Mouse (Mus musculus) midbrain, embryonic 11.5 days (tissue): ENCODE data around the gene Psd. TPM values are rescaled to one million over a fixed set of nuclear protein-coding genes. Genes with fewer than 3 reads are reported as not detected.
A peak's percentile ranks its signal among the peaks of the same experiment; 100 is the strongest.

ENCODE experiments used
- ATAC-seq: fragments of 200-750 bp; cut with Nextera tagmentation; 2 replicates; pipeline ENCODE4 v1.8.0; 2017; ENCODE audit warnings: moderate TSS enrichment, moderate library complexity; ENCODE audit not compliant: low FRiP score
- DNase-seq: peaks from one replicate; pipeline ENCODE4 v3.0.0; 2015; ENCODE audit warnings: low spot score; ENCODE audit errors: missing footprints
- H3K27ac ChIP-seq: fragments of 300-500 bp; sonication (generic); 2 replicates; pipeline ENCODE4 v1.5.1; 2014; ENCODE audit warnings: low read depth, low read length
- H3K27me3 ChIP-seq: fragments of 300-500 bp; sonication (generic); 2 replicates; pipeline ENCODE4 v1.6.1; 2014; ENCODE audit warnings: mild to moderate bottlenecking, low read length, moderate library complexity, mixed read lengths; ENCODE audit not compliant: control insufficient read depth, insufficient read depth
- H3K36me3 ChIP-seq: fragments of 300-500 bp; sonication (generic); 2 replicates; pipeline ENCODE4 v1.6.1; 2014; ENCODE audit warnings: mild to moderate bottlenecking, low read length, moderate library complexity, mixed read lengths; ENCODE audit not compliant: control insufficient read depth, insufficient read depth
- H3K4me1 ChIP-seq: fragments of 300-500 bp; sonication (generic); 2 replicates; pipeline ENCODE4 v1.6.1; 2014; ENCODE audit warnings: low read length; ENCODE audit not compliant: control insufficient read depth, insufficient read depth
- H3K4me2 ChIP-seq: fragments of 300-500 bp; sonication (generic); 2 replicates; pipeline ENCODE4 v1.6.1; 2014; ENCODE audit warnings: mild to moderate bottlenecking, moderate library complexity
- H3K4me3 ChIP-seq: fragments of 300-500 bp; sonication (generic); 2 replicates; pipeline ENCODE4 v1.5.1; 2014; ENCODE audit warnings: low read depth, low read length
- H3K9ac ChIP-seq: fragments of 300-500 bp; sonication (generic); 2 replicates; pipeline ENCODE4 v1.6.1; 2014; ENCODE audit warnings: low read length
- H3K9me3 ChIP-seq: fragments of 300-500 bp; sonication (generic); 2 replicates; pipeline ENCODE4 v1.6.1; 2016; ENCODE audit warnings: low read length; ENCODE audit not compliant: control insufficient read depth
- WGBS: fragments of 180-500 bp; shearing (Covaris S2); extraction: QIAGEN DNeasy Blood & Tissue Kit; methylation state at CpG from one replicate; pipeline ENCODE4 v1.1.7; 2014; 5-methylcytosine and 5-hydroxymethylcytosine counted together
- polyA plus RNA-seq: library from polyadenylated mRNA; unstranded; fragments of >200 nt; fragmentation: Nextera tagmentation; extraction: Ambion mirVana; gene quantifications from 2 replicates; pipeline ENCODE4 v1.2.1, GENCODE M21; 2014

The Psd gene
- 10.7 and 11.0 TPM in 2 replicates for polyA plus RNA-seq

- Histone ChIP-seq H3K36me3 (no peaks in the 10 kb centered on the region), H3K9ac (peak within 1 kb of the TSS; percentile 80), H3K4me2 (peak within 1 kb of the TSS; percentile 100), H3K27me3 (peaks cover 15% of the 10 kb centered on the region), H3K4me1 (peaks cover 36% of the 10 kb centered on the region), H3K4me3 (peak within 1 kb of the TSS; percentile 65), H3K27ac (peak within 1 kb of the TSS; percentile 89), H3K9me3 (no peaks in the 10 kb centered on the region)
- DNase-seq (peak; percentile 96), ATAC-seq (no peak)
- WGBS = under 1% methylated on average over 35 of the region's 35 CpGs
Observed at GRCm38 (mm10) chr19:46326756-46327305, at the start of gene Psd. Gene Psd (minus strand): TSS chr19:46327156.

DNA sequence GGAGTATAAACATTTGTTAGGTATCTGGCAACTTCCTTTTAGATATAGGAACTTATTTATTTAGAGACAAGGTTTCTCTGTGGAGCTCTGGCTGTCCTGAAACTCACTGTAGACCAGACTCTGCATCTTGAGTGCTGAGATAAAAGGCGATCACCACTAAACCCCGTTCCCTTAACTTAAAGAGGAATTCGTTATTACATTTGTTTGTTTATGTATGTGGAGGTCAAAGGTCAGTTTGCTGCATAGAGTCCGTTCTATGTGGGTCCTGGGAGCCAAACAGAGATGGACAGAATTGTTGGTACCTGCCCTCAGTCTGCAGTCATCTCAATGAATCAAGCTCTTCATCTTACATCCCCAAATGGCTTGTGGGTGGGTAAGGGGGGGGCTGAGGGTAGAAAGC is 48.9 kb upstream of the Psd start:
- DNase-seq = peak; percentile 83
- Histone ChIP-seq H3K9me3 (no peaks in the 10 kb centered on the region), H3K4me2 (no peak overlapping the region), H3K36me3 (peaks cover 19% of the 10 kb centered on the region), H3K4me3 (no peak overlapping the region), H3K27me3 (no peaks in the 10 kb centered on the region), H3K27ac (no peak overlapping the region), H3K4me1 (no peaks in the 10 kb centered on the region), H3K9ac (no peak overlapping the region)
- ATAC-seq = no peak
- WGBS = 75% methylated on average over 4 of the region's 4 CpGs

GRCm38 (mm10) chr19:46375489-46375888 is 48.5 kb upstream of the Psd start:
- Histone ChIP-seq H3K27ac (no peak overlapping the region), H3K4me3 (no peak overlapping the region), H3K27me3 (no peaks in the 10 kb centered on the region), H3K4me2 (no peak overlapping the region), H3K4me1 (no peaks in the 10 kb centered on the region), H3K9me3 (no peaks in the 10 kb centered on the region), H3K36me3 (peaks cover 15% of the 10 kb centered on the region), H3K9ac (no peak overlapping the region)
- 72% methylated on average over 5 of the region's 5 CpGs for WGBS
- no peak for ATAC-seq
- peak; percentile 84 for DNase-seq

DNA sequence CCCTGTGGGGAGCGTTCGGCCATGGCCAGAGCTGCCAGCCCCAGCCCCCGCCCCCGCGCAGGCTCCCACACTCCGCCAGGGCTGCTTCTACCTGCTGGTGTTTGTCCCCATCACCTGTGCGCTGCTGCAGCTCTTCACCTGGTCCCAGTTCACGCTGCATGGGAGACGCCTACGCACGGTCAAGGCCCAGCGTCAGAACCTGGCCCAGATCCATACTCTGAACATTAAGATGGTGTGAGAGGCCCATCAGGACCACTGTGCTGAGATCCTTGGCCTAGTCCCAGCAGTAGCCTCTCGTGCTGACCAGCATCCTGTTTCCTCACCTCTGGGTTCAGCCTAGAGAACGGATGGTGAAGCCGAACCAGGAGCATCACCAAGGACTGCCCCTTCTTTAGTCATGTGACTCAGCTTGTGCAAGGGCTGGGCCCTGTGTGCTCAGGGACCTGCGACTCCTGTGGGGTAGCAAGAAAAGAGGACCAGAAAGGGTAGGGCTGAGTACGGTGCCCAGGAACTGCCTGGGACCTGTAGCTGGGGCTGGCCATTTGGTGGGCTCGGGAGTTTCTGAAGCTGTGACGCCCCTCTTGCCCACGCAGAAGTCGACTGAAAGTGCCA is 47.6 kb upstream of the Psd start:
- H3K4me1 ChIP-seq = no peaks in the 10 kb centered on the region
- H3K4me2 ChIP-seq = no peak overlapping the region
- ATAC-seq = peak; percentile 35; the same call in 1 of the 2 replicates
- WGBS = 39% methylated on average over 21 of the region's 21 CpGs
- no peak overlapping the region; the same call in 1 of the 2 replicates for H3K9ac ChIP-seq
- no peak overlapping the region for H3K27ac ChIP-seq
- peak; percentile 84 for DNase-seq
- H3K27me3 ChIP-seq = no peaks in the 10 kb centered on the region
- no peak overlapping the region for H3K4me3 ChIP-seq
- H3K36me3 ChIP-seq = peaks cover 13% of the 10 kb centered on the region
- H3K9me3 ChIP-seq = no peaks in the 10 kb centered on the region

DNA sequence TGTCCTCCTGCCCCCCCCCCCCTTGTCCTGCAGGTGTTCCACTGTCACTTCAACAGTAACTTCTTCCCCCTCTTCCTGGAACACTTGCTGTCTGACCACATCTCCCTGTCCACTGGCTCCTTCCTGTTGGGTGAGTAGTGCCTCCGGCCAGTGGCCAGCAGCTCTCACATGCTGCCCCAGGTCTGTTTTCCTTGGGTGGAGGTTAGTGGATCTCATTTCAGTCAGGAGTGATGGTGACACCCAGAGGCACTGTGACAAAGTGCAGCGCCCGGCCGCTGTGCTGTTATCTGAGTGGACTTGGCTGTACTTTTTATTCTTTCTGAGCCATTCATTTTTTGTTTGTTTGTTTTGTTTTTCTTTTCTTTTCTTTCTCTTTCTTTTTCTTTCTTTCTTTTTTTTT is 42.2 kb upstream of the Psd start:
- no peak overlapping the region for H3K27ac ChIP-seq
- no peaks in the 10 kb centered on the region for H3K9me3 ChIP-seq
- WGBS = 38% methylated on average over 4 of the region's 4 CpGs
- H3K9ac ChIP-seq = no peak overlapping the region
- DNase-seq = peak; percentile 88
- H3K4me1 ChIP-seq = no peaks in the 10 kb centered on the region
- no peak for ATAC-seq
- H3K27me3 ChIP-seq = no peaks in the 10 kb centered on the region
- no peaks in the 10 kb centered on the region for H3K36me3 ChIP-seq
- H3K4me3 ChIP-seq = no peak overlapping the region
- no peak overlapping the region for H3K4me2 ChIP-seq

DNA sequence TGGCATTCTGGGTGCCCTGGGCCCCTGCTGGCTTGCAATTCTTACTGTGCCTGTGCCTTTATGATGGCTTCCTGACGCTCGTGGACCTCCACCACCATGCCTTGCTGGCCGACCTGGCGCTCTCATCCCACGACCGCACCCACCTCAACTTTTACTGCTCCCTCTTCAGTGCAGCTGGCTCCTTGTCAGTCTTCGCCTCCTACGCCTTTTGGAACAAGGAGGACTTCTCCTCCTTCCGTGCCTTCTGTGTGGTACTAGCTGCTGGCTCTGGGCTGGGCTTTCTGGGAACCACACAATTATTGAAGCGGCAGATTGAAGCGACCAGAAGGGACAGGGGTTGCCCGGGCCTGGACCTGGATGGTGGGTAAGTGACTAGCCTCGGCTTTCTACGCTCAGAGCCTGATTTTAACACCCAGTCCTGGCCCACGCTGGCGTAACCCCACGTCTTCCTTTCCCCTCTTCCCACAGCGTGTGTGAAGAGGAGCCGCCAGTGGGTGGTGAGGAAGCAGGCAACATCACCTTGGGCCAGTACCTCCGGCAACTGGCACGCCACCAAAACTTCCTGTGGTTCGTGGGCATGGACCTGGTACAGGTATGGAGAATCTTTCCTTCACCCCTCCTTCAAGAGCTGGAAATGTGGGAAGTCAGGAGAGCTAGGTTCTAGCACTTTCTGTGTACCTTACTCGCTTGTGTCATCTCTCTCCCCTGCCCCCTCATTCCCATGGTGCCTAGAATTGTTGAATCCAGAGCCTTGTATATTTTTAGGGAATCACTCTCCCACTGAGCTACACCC is 41.0 kb upstream of the Psd start:
- Histone ChIP-seq H3K27ac (no peak overlapping the region), H3K4me1 (no peaks in the 10 kb centered on the region), H3K4me3 (no peak overlapping the region), H3K9ac (no peak overlapping the region), H3K9me3 (no peaks in the 10 kb centered on the region), H3K36me3 (no peaks in the 10 kb centered on the region), H3K4me2 (no peak overlapping the region), H3K27me3 (no peaks in the 10 kb centered on the region)
- DNase-seq = no peak
- WGBS = 87% methylated on average over 23 of the region's 23 CpGs
- ATAC-seq = no peak

- no peak overlapping the region for H3K4me2 ChIP-seq
- no peaks in the 10 kb centered on the region for H3K4me1 ChIP-seq
- WGBS = 87% methylated on average over 11 of the region's 11 CpGs
- no peak overlapping the region for H3K27ac ChIP-seq
- H3K27me3 ChIP-seq = peaks cover under 1% of the 10 kb centered on the region; the same call in 1 of the 2 replicates
- H3K4me3 ChIP-seq = no peak overlapping the region
- no peaks in the 10 kb centered on the region for H3K36me3 ChIP-seq
- H3K9me3 ChIP-seq = no peaks in the 10 kb centered on the region
- DNase-seq (no peak), ATAC-seq (no peak)
- no peak overlapping the region for H3K9ac ChIP-seq
Observed at GRCm38 (mm10) chr19:46363294-46364009, 36.5 kb upstream of the Psd start.

DNA sequence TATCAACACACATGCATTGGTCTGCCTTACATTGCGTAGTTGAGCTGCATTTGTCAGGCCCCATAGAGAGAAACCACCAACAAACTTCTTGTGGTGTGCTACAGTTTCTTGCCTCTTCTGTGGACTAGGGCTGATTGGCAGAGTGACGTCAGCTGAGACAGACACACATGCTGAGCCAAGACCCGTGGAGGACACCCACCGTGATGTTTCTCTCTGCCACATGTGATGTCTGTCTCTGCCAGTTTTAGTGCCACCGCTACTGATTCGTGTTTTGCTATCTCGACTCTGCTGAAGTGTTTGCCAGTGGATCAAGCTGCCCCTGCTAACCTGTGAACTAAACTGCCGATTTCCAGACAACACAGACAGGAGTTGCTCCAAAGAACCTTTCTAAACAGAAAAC is 35.1 kb upstream of the Psd start:
- no peaks in the 10 kb centered on the region for H3K36me3 ChIP-seq
- H3K4me1 ChIP-seq = peaks cover 1% of the 10 kb centered on the region; the same call in 1 of the 2 replicates
- no peak overlapping the region for H3K4me3 ChIP-seq
- peaks cover 12% of the 10 kb centered on the region for H3K27me3 ChIP-seq
- DNase-seq (no peak), ATAC-seq (no peak)
- WGBS = 85% methylated on average over 8 of the region's 8 CpGs
- H3K9me3 ChIP-seq = no peaks in the 10 kb centered on the region
- no peak overlapping the region for H3K4me2 ChIP-seq
- H3K27ac ChIP-seq = no peak overlapping the region
- no peak overlapping the region for H3K9ac ChIP-seq
